Mouse (Mus musculus) ES-E14 (cell line): ENCODE data around the gene Steap3.

ENCODE experiments used
- CHD2 ChIP-seq: IDR thresholded peaks from 2 replicates; pipeline ENCODE4 v1.6.1; 2014; ENCODE audit warnings: mild to moderate bottlenecking, low read depth, low read length, inconsistent platforms
- HCFC1 ChIP-seq: IDR thresholded peaks from 2 replicates; pipeline ENCODE4 v1.6.1; 2012; ENCODE audit warnings: low read length, inconsistent platforms, borderline replicate concordance; ENCODE audit not compliant: insufficient read depth
- MAFK ChIP-seq: IDR thresholded peaks from 2 replicates; pipeline ENCODE4 v1.6.1; 2014; ENCODE audit warnings: mild to moderate bottlenecking, low read depth, low read length, inconsistent platforms; ENCODE audit not compliant: insufficient read depth
- ZC3H11A ChIP-seq: IDR thresholded peaks from 2 replicates; pipeline ENCODE4 v1.6.1; 2012; ENCODE audit warnings: low read depth, mild to moderate bottlenecking, inconsistent platforms, low read length, borderline replicate concordance

DNA sequence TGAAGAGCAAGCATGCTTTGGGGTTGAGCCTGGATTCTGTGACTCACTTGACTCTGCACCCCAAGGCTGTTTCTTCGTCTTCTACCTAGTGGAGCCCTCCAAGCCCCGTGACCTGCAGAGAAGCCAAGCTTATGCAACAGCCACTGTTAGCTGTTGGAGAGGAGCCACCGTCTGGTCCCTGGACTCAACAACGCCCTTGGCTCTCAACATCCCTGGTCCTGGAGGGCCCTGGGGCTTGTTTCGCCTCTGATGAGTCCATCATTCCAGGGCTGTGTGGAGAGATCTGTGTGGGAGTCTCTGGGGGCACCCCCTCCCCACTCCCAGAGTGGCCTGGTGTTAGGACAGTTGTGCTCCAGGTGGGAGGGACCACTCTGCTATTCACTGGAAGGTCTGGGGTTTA lies 24.3 kb downstream of the Steap3 start:
- TF ChIP-seq HCFC1: no peak
- TF ChIP-seq CHD2: no peak
- TF ChIP-seq MAFK: no peak
- no peak for TF ChIP-seq ZC3H11A
